Mouse (Mus musculus) lung, embryonic 16.5 days (tissue): ENCODE results near the gene Tnk2. TPM values are rescaled to one million over a fixed set of nuclear protein-coding genes. Genes with fewer than 3 reads are reported as not detected.

ENCODE experiments used
- ATAC-seq: fragments of 200-750 bp; cut with Nextera tagmentation; 2 replicates; pipeline ENCODE4 v1.8.0; 2017; ENCODE audit warnings: low read depth, mild to moderate bottlenecking, moderate library complexity
- H3K27ac ChIP-seq: fragments of 300-500 bp; sonication (generic); 2 replicates; pipeline ENCODE4 v1.5.1; 2014; ENCODE audit warnings: mild to moderate bottlenecking, control low read depth, low read length
- H3K27me3 ChIP-seq: fragments of 300-500 bp; sonication (generic); 2 replicates; pipeline ENCODE4 v1.6.1; 2014; ENCODE audit warnings: low read depth, low read length, mixed read lengths; ENCODE audit not compliant: control insufficient read depth, insufficient read depth
- H3K36me3 ChIP-seq: fragments of 300-500 bp; sonication (generic); 2 replicates; pipeline ENCODE4 v1.6.1; 2014; ENCODE audit warnings: low read length; ENCODE audit not compliant: control insufficient read depth, insufficient read depth
- H3K4me1 ChIP-seq: fragments of 300-500 bp; sonication (generic); replicated peaks from 2 replicates; pipeline ENCODE4 v1.6.1; 2014; ENCODE audit warnings: low read length, mixed read lengths; ENCODE audit not compliant: control insufficient read depth, insufficient read depth
- H3K4me2 ChIP-seq: fragments of 300-500 bp; sonication (generic); 2 replicates; pipeline ENCODE4 v1.6.1; 2014; ENCODE audit warnings: low read depth, low read length, control low read depth
- H3K4me3 ChIP-seq: fragments of 300-500 bp; sonication (generic); 2 replicates; pipeline ENCODE4 v1.5.1; 2014; ENCODE audit warnings: mild to moderate bottlenecking, low read length, control low read depth
- H3K9ac ChIP-seq: fragments of 300-500 bp; sonication (generic); 2 replicates; pipeline ENCODE4 v1.6.1; 2014; ENCODE audit warnings: low read length, control low read depth
- H3K9me3 ChIP-seq: fragments of 300-500 bp; sonication (generic); 2 replicates; pipeline ENCODE4 v1.6.1; 2016; ENCODE audit warnings: low read length; ENCODE audit not compliant: control insufficient read depth
- WGBS: fragments of 180-500 bp; shearing (Covaris S2); extraction: QIAGEN DNeasy Blood & Tissue Kit; methylation state at CpG from one replicate; pipeline ENCODE4 v1.1.7; 2014; 5-methylcytosine and 5-hydroxymethylcytosine counted together
- polyA plus RNA-seq: library from polyadenylated mRNA; unstranded; fragments of >200 nt; fragmentation: Nextera tagmentation; extraction: Ambion mirVana; gene quantifications from 2 replicates; pipeline ENCODE4 v1.2.1, GENCODE M21; 2015

Gene Tnk2
- polyA plus RNA-seq, 1 experiment from 2014 or later, result 15.4 TPM

DNA sequence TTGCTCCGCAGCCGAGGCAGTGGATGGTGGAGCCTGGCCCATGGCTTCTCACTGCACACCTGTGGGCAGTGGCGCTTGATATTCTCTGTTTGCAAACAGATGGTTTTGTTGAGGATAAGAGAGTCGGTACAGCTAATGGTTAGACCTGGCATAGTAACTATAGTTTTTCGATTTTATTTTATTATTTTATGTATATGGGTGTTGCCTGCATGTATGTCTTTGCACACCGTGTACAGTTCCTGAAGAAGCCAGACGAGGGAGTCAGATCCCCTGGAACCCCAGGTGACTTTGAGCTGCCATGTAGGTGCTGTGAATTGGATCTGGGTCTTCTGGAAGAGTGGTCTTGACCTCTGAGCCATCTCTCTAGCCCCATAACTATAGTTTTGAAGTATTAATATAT, 18.7 kb downstream of the Tnk2 start:
- Histone ChIP-seq H3K36me3 (no peaks in the 10 kb centered on the region), H3K4me3 (peak overlapping the region; percentile 41), H3K9ac (peak overlapping the region; percentile 65), H3K27me3 (no peaks in the 10 kb centered on the region), H3K4me2 (peak overlapping the region; percentile 64), H3K4me1 (peaks cover 91% of the 10 kb centered on the region), H3K27ac (peak overlapping the region; percentile 98), H3K9me3 (no peaks in the 10 kb centered on the region)
- 72% methylated on average over 7 of the region's 7 CpGs for WGBS
- no peak for ATAC-seq

DNA sequence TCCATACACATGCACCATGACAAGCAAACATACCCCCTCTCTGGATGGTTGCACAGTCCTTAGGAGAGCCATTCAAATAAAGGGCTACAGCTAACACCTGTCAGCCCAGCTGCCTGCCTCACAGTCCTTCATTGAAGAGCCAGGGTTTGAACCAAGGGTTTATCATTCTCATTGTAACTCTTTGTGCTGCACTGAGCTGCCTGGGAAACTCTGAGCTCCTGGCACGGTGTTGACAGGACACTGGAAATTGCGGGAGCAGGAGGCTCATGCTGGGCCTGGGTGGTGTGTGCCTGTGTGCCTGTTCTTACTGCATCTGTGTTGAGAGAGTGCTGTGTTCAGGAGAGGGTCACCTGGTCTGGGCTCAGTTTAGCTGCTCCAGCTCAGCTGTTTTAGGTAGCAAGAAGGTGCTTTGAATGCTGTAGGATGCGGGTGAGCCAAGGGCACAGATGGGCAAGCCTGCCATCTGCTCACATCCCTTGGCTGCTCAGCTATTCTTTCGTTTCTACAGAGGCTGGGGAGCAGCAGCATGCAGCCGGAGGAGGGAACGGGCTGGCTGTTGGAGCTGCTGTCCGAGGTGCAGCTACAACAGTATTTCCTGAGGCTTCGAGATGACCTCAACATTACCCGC, 19.7 kb downstream of the Tnk2 start:
- Histone ChIP-seq H3K9ac (no peak overlapping the region), H3K27me3 (no peaks in the 10 kb centered on the region), H3K36me3 (no peaks in the 10 kb centered on the region), H3K4me2 (no peak overlapping the region), H3K27ac (no peak overlapping the region), H3K4me1 (peaks cover 90% of the 10 kb centered on the region), H3K9me3 (no peaks in the 10 kb centered on the region), H3K4me3 (no peak overlapping the region)
- 69% methylated on average over 9 of the region's 9 CpGs for WGBS
- ATAC-seq, result no peak

DNA sequence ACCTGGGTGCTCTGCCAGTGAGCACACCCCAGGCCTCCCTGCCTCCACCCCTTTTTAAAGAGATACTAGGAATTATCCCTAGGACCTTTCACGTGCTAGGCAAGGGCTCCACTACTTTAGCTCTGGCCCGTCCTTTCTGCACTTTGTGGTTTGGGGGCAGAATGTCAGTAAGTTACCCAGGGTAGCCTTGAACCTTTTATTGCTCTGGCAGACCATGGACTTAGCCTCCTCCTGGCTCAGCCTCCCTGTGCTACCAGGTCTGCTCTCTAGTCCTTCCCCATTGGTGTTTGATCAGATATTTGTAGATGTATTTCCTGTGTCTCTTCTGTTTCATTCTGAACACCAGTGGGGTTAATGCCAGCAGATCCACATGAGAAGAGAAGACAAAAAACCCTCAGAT, 20.5 kb downstream of the Tnk2 start:
- H3K4me3 ChIP-seq, result no peak overlapping the region
- no peaks in the 10 kb centered on the region; the same call in 1 of the 2 replicates for H3K36me3 ChIP-seq
- no peak for ATAC-seq
- no peak overlapping the region for H3K9ac ChIP-seq
- H3K27ac ChIP-seq, result no peak overlapping the region
- H3K9me3 ChIP-seq, result no peaks in the 10 kb centered on the region
- no peaks in the 10 kb centered on the region for H3K27me3 ChIP-seq
- H3K4me1 ChIP-seq, result peaks cover 81% of the 10 kb centered on the region
- 87% methylated on average over 2 of the region's 2 CpGs for WGBS
- no peak overlapping the region for H3K4me2 ChIP-seq

DNA sequence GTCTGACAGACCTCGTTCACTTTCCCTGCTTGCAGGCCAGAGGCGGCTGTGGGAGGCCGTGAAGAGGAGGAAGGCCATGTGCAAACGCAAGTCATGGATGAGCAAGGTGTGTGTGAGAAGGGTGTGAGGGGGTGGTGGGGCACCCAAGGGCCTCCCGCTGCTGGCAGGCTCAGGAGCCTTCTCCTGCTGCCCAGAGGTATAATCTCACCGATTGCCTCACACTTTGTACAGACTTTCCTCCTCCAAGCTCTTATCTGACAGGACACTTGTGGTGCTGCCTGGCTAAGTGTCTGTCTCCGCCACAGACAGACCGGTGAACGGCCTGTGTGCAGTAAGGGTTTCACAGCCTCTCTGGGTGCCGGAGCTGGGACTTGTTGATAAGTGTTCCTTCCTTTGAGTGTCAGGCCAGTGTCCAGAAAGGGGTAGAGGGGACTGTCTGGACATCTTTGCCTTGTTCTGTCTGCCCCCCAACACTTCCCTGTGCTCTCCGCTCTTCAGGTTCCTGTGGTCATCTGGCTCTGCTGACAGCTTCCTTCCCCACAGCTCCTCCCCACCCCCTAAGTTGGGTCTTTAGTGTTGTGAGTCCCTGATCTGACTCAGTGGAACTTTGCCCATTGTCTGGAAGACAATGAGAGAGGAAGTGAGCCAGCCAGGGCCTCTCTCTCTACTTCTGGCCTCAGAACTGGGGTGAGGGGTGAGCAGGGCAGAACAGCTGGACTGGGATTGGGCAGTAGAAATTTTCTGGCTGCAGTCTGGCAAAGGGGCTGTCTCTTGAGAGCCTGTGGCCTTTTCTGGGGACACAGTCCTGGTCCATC, 22.4 kb downstream of the Tnk2 start:
- no peak overlapping the region for H3K4me3 ChIP-seq
- H3K27me3 ChIP-seq, result no peaks in the 10 kb centered on the region
- peaks cover 65% of the 10 kb centered on the region for H3K4me1 ChIP-seq
- peak overlapping the region; percentile 89 for H3K27ac ChIP-seq
- no peaks in the 10 kb centered on the region for H3K9me3 ChIP-seq
- H3K4me2 ChIP-seq, result no peak overlapping the region
- peaks cover 7% of the 10 kb centered on the region; the same call in 1 of the 2 replicates for H3K36me3 ChIP-seq
- WGBS, result 21% methylated on average over 11 of the region's 11 CpGs
- H3K9ac ChIP-seq, result no peak overlapping the region
- ATAC-seq, result peak; percentile 60

DNA sequence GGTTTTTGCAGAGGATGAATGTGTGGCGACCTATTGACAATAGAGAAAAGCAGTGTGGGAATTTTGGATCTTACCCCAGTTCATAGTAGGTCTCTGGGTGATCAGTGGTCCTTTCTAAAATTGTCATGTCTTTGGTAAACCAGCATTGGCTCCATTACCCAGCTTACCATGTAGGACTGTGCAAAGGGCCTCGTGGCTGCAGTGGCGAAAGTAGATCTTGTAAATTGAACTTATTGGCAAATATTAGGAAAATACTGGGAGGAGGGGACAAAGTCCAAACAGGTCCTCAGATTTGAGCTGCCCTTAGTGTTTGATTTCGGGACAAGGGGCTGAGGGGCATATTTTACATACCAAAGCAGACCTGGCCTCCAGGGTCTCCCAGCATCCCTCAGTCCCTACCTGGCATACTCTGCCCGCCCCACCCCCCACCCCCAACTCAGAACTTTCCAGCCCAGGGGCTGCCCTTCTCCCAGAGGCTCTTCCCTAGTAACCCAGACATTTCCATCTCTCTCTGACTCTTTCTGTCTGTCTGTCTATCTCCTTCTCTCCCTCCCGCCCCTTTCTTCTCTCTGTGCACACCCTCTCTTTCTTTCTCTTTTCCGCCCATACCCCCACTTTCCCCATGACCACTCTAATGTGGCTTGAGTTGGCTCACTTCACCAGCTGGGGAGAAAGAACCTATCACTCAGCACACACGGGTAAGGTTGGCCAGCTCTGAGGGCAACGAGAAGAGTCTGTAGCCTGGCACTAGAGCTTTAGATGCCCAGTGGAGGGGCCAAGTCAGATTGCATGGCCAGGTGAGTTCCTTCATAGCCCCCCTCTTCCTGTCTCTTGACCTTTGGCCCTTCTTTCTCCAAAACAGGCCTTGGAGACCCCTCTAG, 23.2 kb downstream of the Tnk2 start:
- Histone ChIP-seq H3K36me3 (peaks cover 15% of the 10 kb centered on the region), H3K4me2 (no peak overlapping the region), H3K9me3 (no peaks in the 10 kb centered on the region), H3K9ac (peak overlapping the region; percentile 3; the same call in 1 of the 2 replicates), H3K27me3 (no peaks in the 10 kb centered on the region), H3K4me1 (peaks cover 56% of the 10 kb centered on the region), H3K27ac (peak overlapping the region; percentile 89), H3K4me3 (no peak overlapping the region)
- peak; percentile 15; the same call in 1 of the 2 replicates for ATAC-seq
- WGBS, result 50% methylated on average over 9 of the region's 9 CpGs

DNA sequence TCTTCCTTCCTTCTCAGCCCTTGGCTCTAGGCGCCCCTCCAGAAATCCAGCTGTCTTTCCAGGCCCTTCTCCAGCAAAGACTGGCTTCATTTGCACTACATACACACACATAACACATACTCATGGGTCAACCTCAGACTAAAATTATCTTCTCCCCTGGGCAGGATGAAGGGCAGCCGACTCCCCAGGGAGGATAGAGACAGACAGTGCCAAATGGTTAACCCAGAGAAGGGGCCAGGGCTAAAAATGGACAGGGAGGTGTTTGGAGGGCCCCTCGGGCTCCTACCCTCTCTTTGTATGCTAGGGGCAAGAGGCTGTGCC, 23.8 kb downstream of the Tnk2 start:
- Histone ChIP-seq H3K9me3 (no peaks in the 10 kb centered on the region), H3K27ac (peak overlapping the region; percentile 89), H3K4me2 (no peak overlapping the region), H3K9ac (peak overlapping the region; percentile 45; the same call in 1 of the 2 replicates), H3K36me3 (peaks cover 15% of the 10 kb centered on the region), H3K4me1 (peaks cover 50% of the 10 kb centered on the region), H3K27me3 (no peaks in the 10 kb centered on the region), H3K4me3 (no peak overlapping the region)
- ATAC-seq, result peak; percentile 45; the same call in 1 of the 2 replicates
- 57% methylated on average over 3 of the region's 3 CpGs for whole genome bisulfite sequencing

DNA sequence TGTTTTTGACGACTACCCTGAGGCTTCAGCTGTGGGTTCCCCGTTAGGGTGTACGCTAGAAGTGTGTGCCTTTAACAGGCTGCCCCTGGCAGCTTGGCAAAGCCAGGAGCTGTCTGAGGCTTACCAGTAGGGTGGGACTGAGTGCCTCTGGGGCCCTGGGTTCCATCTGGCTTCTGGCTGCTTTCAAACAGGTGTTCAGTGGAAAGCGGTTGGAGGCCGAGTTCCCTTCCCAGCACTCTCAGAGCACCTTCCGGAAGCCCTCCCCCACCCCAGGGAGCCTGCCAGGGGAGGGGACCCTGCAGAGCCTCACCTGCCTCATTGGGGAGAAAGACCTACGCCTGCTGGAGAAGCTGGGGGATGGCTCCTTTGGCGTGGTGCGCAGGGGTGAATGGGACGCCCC, 24.4 kb downstream of the Tnk2 start:
- no peak overlapping the region for H3K4me3 ChIP-seq
- H3K36me3 ChIP-seq, result peaks cover 15% of the 10 kb centered on the region
- 74% methylated on average over 10 of the region's 10 CpGs for WGBS
- no peak for ATAC-seq
- H3K4me1 ChIP-seq, result peaks cover 45% of the 10 kb centered on the region
- no peaks in the 10 kb centered on the region for H3K27me3 ChIP-seq
- H3K9ac ChIP-seq, result no peak overlapping the region
- no peaks in the 10 kb centered on the region for H3K9me3 ChIP-seq
- no peak overlapping the region for H3K4me2 ChIP-seq
- peak overlapping the region; percentile 89 for H3K27ac ChIP-seq

DNA sequence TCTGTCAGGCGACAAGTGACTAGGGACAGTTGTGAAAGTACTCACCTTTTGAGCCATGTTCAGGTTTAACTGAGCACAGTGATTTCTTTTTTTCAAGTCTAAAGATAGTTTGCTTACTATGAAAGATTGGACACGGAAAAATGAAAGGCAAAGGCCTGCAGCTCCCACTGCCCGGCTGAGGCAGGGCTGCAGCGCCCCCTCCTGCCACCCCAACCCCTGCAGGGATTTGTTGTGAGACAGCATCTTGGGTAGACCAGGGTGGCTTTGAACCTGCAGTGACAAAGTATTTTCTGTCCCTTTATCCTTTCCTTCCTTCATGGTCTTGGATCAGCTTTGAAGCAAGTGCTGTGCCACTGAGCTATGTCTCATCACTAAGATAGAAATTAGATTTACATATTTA, 24.8 kb downstream of the Tnk2 start:
- 72% methylated on average over 4 of the region's 4 CpGs for WGBS
- H3K4me1 ChIP-seq, result peaks cover 41% of the 10 kb centered on the region
- H3K9me3 ChIP-seq, result no peaks in the 10 kb centered on the region
- no peak overlapping the region for H3K4me2 ChIP-seq
- no peak for ATAC-seq
- peaks cover 15% of the 10 kb centered on the region for H3K36me3 ChIP-seq
- no peak overlapping the region for H3K4me3 ChIP-seq
- no peaks in the 10 kb centered on the region for H3K27me3 ChIP-seq
- H3K9ac ChIP-seq, result no peak overlapping the region
- H3K27ac ChIP-seq, result no peak overlapping the region

DNA sequence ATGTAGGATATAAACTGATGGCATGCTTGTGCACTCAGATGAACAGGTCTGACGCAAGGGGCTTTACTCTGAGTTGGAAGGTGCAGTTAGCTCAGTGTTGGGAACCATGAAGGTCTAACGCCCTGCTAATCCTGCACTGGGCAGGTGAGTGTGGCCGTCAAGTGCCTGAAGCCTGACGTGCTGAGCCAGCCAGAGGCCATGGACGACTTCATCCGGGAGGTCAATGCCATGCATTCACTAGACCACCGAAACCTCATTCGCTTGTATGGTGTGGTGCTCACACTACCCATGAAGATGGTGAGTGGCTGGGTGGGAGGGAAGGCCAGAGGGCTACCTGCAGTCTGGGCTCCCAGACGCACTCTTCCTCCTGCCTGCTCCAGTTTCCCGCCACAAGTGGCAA, 25.6 kb downstream of the Tnk2 start:
- ATAC-seq, result no peak
- Histone ChIP-seq H3K36me3 (peaks cover 19% of the 10 kb centered on the region), H3K9me3 (no peaks in the 10 kb centered on the region), H3K27ac (no peak overlapping the region), H3K4me2 (no peak overlapping the region), H3K9ac (no peak overlapping the region), H3K4me1 (peaks cover 36% of the 10 kb centered on the region), H3K27me3 (no peaks in the 10 kb centered on the region), H3K4me3 (no peak overlapping the region)
- WGBS, result 89% methylated on average over 10 of the region's 10 CpGs
